Mouse (Mus musculus) thymus, postnatal 36 days (tissue): ENCODE measurements around the gene Atp10b.

Experiments
- DNase-seq, 2 experiments: peaks; one replicate each; pipeline ENCODE4 v3.0.0; 2022; ENCODE audit warnings: mixed read lengths in 2 of 2

The Atp10b gene

GRCm38 (mm10) chr11:43200089-43200488 is 50.4 kb downstream of the Atp10b start:
- DNase-seq: no peak

- DNase-seq: no peak
These were observed 53.9 kb downstream of the Atp10b start for GRCm38 (mm10) chr11:43203580-43203979.

GRCm38 (mm10) chr11:43213134-43213533 is 63.5 kb downstream of the Atp10b start:
- no peak for DNase-seq

- no peak for DNase-seq
These were observed 64.1 kb downstream of the Atp10b start for GRCm38 (mm10) chr11:43213740-43214139.

- DNase-seq: no peak
These were observed 67.3 kb downstream of the Atp10b start for GRCm38 (mm10) chr11:43217021-43217420.

GRCm38 (mm10) chr11:43230231-43230630 is 80.6 kb downstream of the Atp10b start:
- no peak for DNase-seq

GRCm38 (mm10) chr11:43232073-43232472 is 82.4 kb downstream of the Atp10b start:
- DNase-seq: no peak

GRCm38 (mm10) chr11:43236360-43237039 is 86.8 kb downstream of the Atp10b start:
- DNase-seq: no peak

- DNase-seq: no peak
These were observed 90.1 kb downstream of the Atp10b start for GRCm38 (mm10) chr11:43239804-43240203.

- no peak for DNase-seq
These were observed 103.4 kb downstream of the Atp10b start for GRCm38 (mm10) chr11:43253034-43253433.

GRCm38 (mm10) chr11:43255262-43255661 is 105.6 kb downstream of the Atp10b start:
- no peak for DNase-seq

GRCm38 (mm10) chr11:43257291-43257690 is 107.6 kb downstream of the Atp10b start:
- no peak for DNase-seq

- no peak for DNase-seq
These were observed 108.1 kb downstream of the Atp10b start for GRCm38 (mm10) chr11:43257781-43258180.

GRCm38 (mm10) chr11:43263548-43264218 is 114.0 kb downstream of the Atp10b start:
- peak in 1 of 2 experiments; percentile 2 for DNase-seq

- DNase-seq: no peak
These were observed 117.8 kb downstream of the Atp10b start for GRCm38 (mm10) chr11:43267505-43267904.

GRCm38 (mm10) chr11:43269503-43270255 is 120.0 kb downstream of the Atp10b start:
- DNase-seq: no peak

GRCm38 (mm10) chr11:43270256-43270806 is 120.7 kb downstream of the Atp10b start:
- no peak for DNase-seq

- DNase-seq: no peak
These were observed 124.2 kb downstream of the Atp10b start for GRCm38 (mm10) chr11:43273896-43274295.

- DNase-seq: no peak
These were observed 147.9 kb downstream of the Atp10b start for GRCm38 (mm10) chr11:43297584-43297983.

GRCm38 (mm10) chr11:43311000-43311399 is 161.3 kb downstream of the Atp10b start:
- no peak for DNase-seq
